Mouse (Mus musculus) forebrain, embryonic 14.5 days (tissue): ENCODE measurements around the gene Ypel4. TPM values are rescaled to one million over a fixed set of nuclear protein-coding genes. Genes with fewer than 3 reads are reported as not detected.
A peak's percentile ranks its signal among the peaks of the same experiment; 100 is the strongest.

Experiments
- ATAC-seq: fragments of 200-750 bp; cut with Nextera tagmentation; 2 replicates; pipeline ENCODE4 v1.8.0; 2017; ENCODE audit warnings: mild to moderate bottlenecking, moderate library complexity
- DNase-seq: peaks from one replicate; pipeline ENCODE4 v3.0.0-alpha.2; 2015; ENCODE audit warnings: low spot score
- H3K27ac ChIP-seq: fragments of 300-500 bp; sonication (generic); 2 replicates; pipeline ENCODE4 v1.5.1; 2014; ENCODE audit warnings: low read depth, mild to moderate bottlenecking, control low read depth, low read length, moderate library complexity
- H3K27me3 ChIP-seq: fragments of 300-500 bp; sonication (generic); replicated peaks from 2 replicates; pipeline ENCODE4 v1.6.1; 2014; ENCODE audit warnings: low read length, control low read depth, mixed read lengths; ENCODE audit not compliant: control insufficient read depth, insufficient read depth
- H3K36me3 ChIP-seq: fragments of 300-500 bp; sonication (generic); 2 replicates; pipeline ENCODE4 v1.6.1; 2014; ENCODE audit warnings: low read length, control low read depth; ENCODE audit not compliant: control insufficient read depth, insufficient read depth
- H3K4me1 ChIP-seq: fragments of 300-500 bp; sonication (generic); 2 replicates; pipeline ENCODE4 v1.6.1; 2014; ENCODE audit warnings: antibody characterized with exemption, low read length, control low read depth; ENCODE audit not compliant: control insufficient read depth, insufficient read depth
- H3K4me2 ChIP-seq: fragments of 300-500 bp; sonication (generic); 2 replicates; pipeline ENCODE4 v1.6.1; 2014; ENCODE audit warnings: mild to moderate bottlenecking, control low read depth, low read length
- H3K4me3 ChIP-seq: fragments of 300-500 bp; sonication (generic); 2 replicates; pipeline ENCODE4 v1.5.1; 2014; ENCODE audit warnings: low read depth, low read length, control low read depth
- H3K9ac ChIP-seq: fragments of 300-500 bp; sonication (generic); 2 replicates; pipeline ENCODE4 v1.6.1; 2014; ENCODE audit warnings: mild to moderate bottlenecking, low read length, control low read depth, moderate library complexity
- H3K9me3 ChIP-seq: fragments of 300-500 bp; sonication (generic); replicated peaks from 2 replicates; pipeline ENCODE4 v1.6.1; 2016; ENCODE audit warnings: low read length, control low read depth, mixed read lengths; ENCODE audit not compliant: control insufficient read depth
- WGBS: fragments of 180-500 bp; shearing (Covaris S2); extraction: QIAGEN DNeasy Blood & Tissue Kit; methylation state at CpG from one replicate; pipeline ENCODE4 v1.1.7; 2014; 5-methylcytosine and 5-hydroxymethylcytosine counted together
- microRNA counts: library from miRNA; unstranded; fragments of <30 nt; microRNA quantifications from one replicate; lab custom pipeline; 2016
- microRNA-seq: library from miRNA; unstranded; fragments of <30 nt; microRNA quantifications from one replicate; pipeline ENCODE4, GENCODE M21; 2016
- polyA plus RNA-seq: library from polyadenylated mRNA; unstranded; fragments of >200 nt; fragmentation: Nextera tagmentation; extraction: Ambion mirVana; gene quantifications from 2 replicates; pipeline ENCODE4 v1.2.1, GENCODE M21; 2014

The Ypel4 gene
- polyA plus RNA-seq, 1 experiment from 2014 or later: 16.3 TPM

DNA sequence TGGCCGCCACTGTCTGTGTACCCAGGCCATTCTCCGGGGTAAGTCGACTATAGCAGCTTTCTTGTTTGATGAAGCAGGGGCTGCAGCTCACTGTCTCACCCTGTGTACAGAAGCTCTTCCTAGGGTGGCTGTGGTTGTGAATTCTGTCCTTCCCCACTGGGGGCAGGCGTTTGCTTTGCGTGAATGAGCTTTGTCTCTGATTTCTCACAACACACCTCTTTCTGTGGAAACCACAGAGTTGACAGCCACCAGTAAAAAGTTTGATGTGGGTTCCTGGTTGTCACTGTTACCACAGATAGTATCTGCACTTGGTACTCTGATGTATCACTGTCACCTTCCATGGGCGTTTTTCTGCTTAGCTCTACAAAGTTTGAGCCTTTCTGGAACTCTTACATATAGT, 45.4 kb downstream of the Ypel4 start:
- Histone ChIP-seq H3K36me3 (no peaks in the 10 kb centered on the region), H3K9ac (no peak overlapping the region), H3K4me2 (no peak overlapping the region), H3K9me3 (no peaks in the 10 kb centered on the region), H3K4me3 (no peak overlapping the region), H3K27me3 (no peaks in the 10 kb centered on the region), H3K4me1 (peaks cover 9% of the 10 kb centered on the region), H3K27ac (no peak overlapping the region)
- no peak for DNase-seq
- 58% methylated on average over 6 of the region's 6 CpGs for WGBS
- no peak for ATAC-seq

GRCm38 (mm10) chr2:84783315-84783714, 49.5 kb downstream of the Ypel4 start:
- DNase-seq (no peak), ATAC-seq (no peak)
- Histone ChIP-seq H3K4me2 (no peak overlapping the region), H3K4me3 (no peak overlapping the region), H3K27me3 (no peaks in the 10 kb centered on the region), H3K9ac (no peak overlapping the region), H3K27ac (no peak overlapping the region), H3K9me3 (no peaks in the 10 kb centered on the region), H3K36me3 (no peaks in the 10 kb centered on the region), H3K4me1 (no peaks in the 10 kb centered on the region)
- WGBS: 86% methylated on average over 1 of the region's 1 CpGs

- Histone ChIP-seq H3K27ac (no peak overlapping the region), H3K4me1 (no peaks in the 10 kb centered on the region), H3K9me3 (no peaks in the 10 kb centered on the region), H3K9ac (no peak overlapping the region), H3K4me3 (no peak overlapping the region), H3K27me3 (no peaks in the 10 kb centered on the region), H3K36me3 (no peaks in the 10 kb centered on the region), H3K4me2 (no peak overlapping the region)
- no peak for ATAC-seq
- DNase-seq: no peak
- WGBS: 91% methylated on average over 3 of the region's 3 CpGs
These were observed 50.1 kb downstream of the Ypel4 start for GRCm38 (mm10) chr2:84783840-84784566.

MicroRNAs within 50 kb of the gene (microRNA counts, 519-probe panel; counts per million panel counts)
- microRNA mmu-miR-130a (lab: Ali Mortazavi, UCI): 6,690 counts per million, percentile 97 among the panel's probes with 10 or more counts

Small RNA genes lying within 50 kb of the gene (microRNA-seq; reads per million reads assigned to microRNA genes)
- gene Mir130a: 28,484 reads per million, percentile 99 among the genes with 10 or more reads in this experiment

Other genes with a start within 250 kb of the Ypel4 start
- gene Ctnnd1, start 83.3 kb upstream of the Ypel4 start, polyA plus RNA-seq: 27.1 and 27.8 TPM in 2 replicates
- 0.10 and 0.33 TPM in 2 replicates for gene Btbd18, start 75.0 kb upstream of the Ypel4 start, polyA plus RNA-seq
- 277 and 350 TPM in 2 replicates for gene Selenoh, start 63.3 kb upstream of the Ypel4 start, polyA plus RNA-seq
- gene Gm28635, start 56.0 kb upstream of the Ypel4 start, polyA plus RNA-seq: not detected in 2 replicates
- 55.3 and 59.8 TPM in 2 replicates for gene Med19, start 55.7 kb upstream of the Ypel4 start, polyA plus RNA-seq
- gene Tmx2, start 54.9 kb upstream of the Ypel4 start, polyA plus RNA-seq: 223 and 231 TPM in 2 replicates
- 16.5 and 23.6 TPM in 2 replicates for gene Zdhhc5, start 18.9 kb upstream of the Ypel4 start, polyA plus RNA-seq
- gene Clp1, start 6.7 kb upstream of the Ypel4 start, polyA plus RNA-seq: 28.7 and 32.3 TPM in 2 replicates
- gene Gm19426, start 9.6 kb downstream of the Ypel4 start, polyA plus RNA-seq: 3.1 and 3.8 TPM in 2 replicates
- 32.1 and 32.7 TPM in 2 replicates for gene Serping1, start 41.4 kb downstream of the Ypel4 start, polyA plus RNA-seq
- 21.8 and 23.7 TPM in 2 replicates for gene Ube2l6, start 64.8 kb downstream of the Ypel4 start, polyA plus RNA-seq
- not detected in 2 replicates for gene Smtnl1, start 88.6 kb downstream of the Ypel4 start, polyA plus RNA-seq
- 70.2 and 90.7 TPM in 2 replicates for gene Timm10, start 92.9 kb downstream of the Ypel4 start, polyA plus RNA-seq
- gene Slc43a1, start 104.8 kb downstream of the Ypel4 start, polyA plus RNA-seq: 3.4 and 4.0 TPM in 2 replicates
- gene Rtn4rl2, start 152.7 kb downstream of the Ypel4 start, polyA plus RNA-seq: 7.5 and 13.6 TPM in 2 replicates
- gene Slc43a3, start 202.5 kb downstream of the Ypel4 start, polyA plus RNA-seq: 6.6 and 7.0 TPM in 2 replicates
- gene Prg2, start 246.4 kb downstream of the Ypel4 start, polyA plus RNA-seq: not detected in 2 replicates